Mouse (Mus musculus): Measurements from ENCODE around the gene Mroh2a.

Mroh2a gene

GRCm38 (mm10) chr1:88235894-88236415 lies 9.2 kb downstream of the Mroh2a start:
- no peak for DNase-seq

- DNase-seq = no peak
Observed at GRCm38 (mm10) chr1:88237311-88237710, 10.5 kb downstream of the Mroh2a start.

GRCm38 (mm10) chr1:88238771-88239170 lies 12.0 kb downstream of the Mroh2a start:
- DNase-seq = peak; percentile 96

- DNase-seq = no peak
Observed at GRCm38 (mm10) chr1:88240072-88240471, 13.3 kb downstream of the Mroh2a start.

- peak; percentile 95 for DNase-seq
Observed at GRCm38 (mm10) chr1:88240579-88240978, 13.8 kb downstream of the Mroh2a start.

GRCm38 (mm10) chr1:88243861-88244260 lies 17.1 kb downstream of the Mroh2a start:
- DNase-seq = no peak

- no peak for DNase-seq
Observed at GRCm38 (mm10) chr1:88245881-88246280, 19.1 kb downstream of the Mroh2a start.

GRCm38 (mm10) chr1:88246386-88246785 lies 19.6 kb downstream of the Mroh2a start:
- no peak for DNase-seq

GRCm38 (mm10) chr1:88247660-88248059 lies 20.9 kb downstream of the Mroh2a start:
- no peak for DNase-seq

GRCm38 (mm10) chr1:88248658-88249057 lies 21.9 kb downstream of the Mroh2a start:
- no peak for DNase-seq

- peak; percentile 94 for DNase-seq
Observed at GRCm38 (mm10) chr1:88249596-88249995, 22.8 kb downstream of the Mroh2a start.

- peak; percentile 94 for DNase-seq
Observed at GRCm38 (mm10) chr1:88250023-88250422, 23.2 kb downstream of the Mroh2a start.

GRCm38 (mm10) chr1:88253106-88253505 lies 26.3 kb downstream of the Mroh2a start:
- DNase-seq = no peak

- no peak for DNase-seq
Observed at GRCm38 (mm10) chr1:88253540-88253939, 26.8 kb downstream of the Mroh2a start.

- peak; percentile 97 for DNase-seq
Observed at GRCm38 (mm10) chr1:88254793-88255465, 28.1 kb downstream of the Mroh2a start.

- DNase-seq = peak; percentile 96
Observed at GRCm38 (mm10) chr1:88255466-88255857, 28.7 kb downstream of the Mroh2a start.

GRCm38 (mm10) chr1:88255989-88256754 lies 29.4 kb downstream of the Mroh2a start:
- DNase-seq = peak; percentile 96

GRCm38 (mm10) chr1:88256886-88257663 lies 30.3 kb downstream of the Mroh2a start:
- peak; percentile 96 for DNase-seq

- no peak for DNase-seq
Observed at GRCm38 (mm10) chr1:88257681-88258080, 30.9 kb downstream of the Mroh2a start.

- DNase-seq = no peak
Observed at GRCm38 (mm10) chr1:88258361-88258760, 31.6 kb downstream of the Mroh2a start.

GRCm38 (mm10) chr1:88258881-88259642 lies 32.3 kb downstream of the Mroh2a start:
- peak; percentile 97 for DNase-seq

- DNase-seq = peak; percentile 96
Observed at GRCm38 (mm10) chr1:88259643-88260024, 32.8 kb downstream of the Mroh2a start.

Data from heart, adult 11 months (tissue).